Mouse (Mus musculus): Measurements from ENCODE around the gene Dbf4. TPM values are rescaled to one million over a fixed set of nuclear protein-coding genes. Genes with fewer than 3 reads are reported as not detected.

The Dbf4 gene
- polyA plus RNA-seq, 1 experiment from 2014 or later = 62.8 TPM

DNA sequence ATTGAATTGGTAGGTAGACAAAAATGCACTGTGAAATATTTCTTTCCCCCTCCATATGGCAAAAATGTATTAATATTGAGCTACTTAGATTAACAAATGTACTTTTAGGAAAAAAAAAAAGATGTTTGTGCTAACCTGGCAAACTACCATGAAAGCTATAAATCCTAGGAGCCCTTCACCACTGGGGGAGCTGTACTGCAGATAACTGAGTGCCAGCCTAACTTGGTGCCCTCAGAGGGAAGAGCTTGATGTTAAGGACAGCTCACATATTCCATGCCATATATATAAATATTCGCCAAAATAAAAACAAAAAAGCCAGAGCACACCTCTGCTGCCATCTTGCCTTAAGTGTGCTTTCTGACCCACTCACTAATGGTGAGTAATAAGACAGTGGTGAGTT lies 60.2 kb downstream of the Dbf4 start:
- Histone ChIP-seq H3K4me3 (replicated peaks) (no peak overlapping the region), H3K4me1 (replicated peaks) (peaks cover 8% of the 10 kb centered on the region), H3K4me2 (no peak overlapping the region), H3K36me3 (no peaks in the 10 kb centered on the region), H3K27ac (no peak overlapping the region), H3K9ac (replicated peaks) (no peak overlapping the region), H3K27me3 (peaks cover 9% of the 10 kb centered on the region; the same call in 1 of the 2 replicates), H3K9me3 (no peaks in the 10 kb centered on the region)
- 63% methylated on average over 1 of the region's 1 CpGs for WGBS
- ATAC-seq (ENCODE audit: insufficient number of reproducible peaks, insufficient read depth, low FRiP score, low TSS enrichment, low read depth) = no peak

DNA sequence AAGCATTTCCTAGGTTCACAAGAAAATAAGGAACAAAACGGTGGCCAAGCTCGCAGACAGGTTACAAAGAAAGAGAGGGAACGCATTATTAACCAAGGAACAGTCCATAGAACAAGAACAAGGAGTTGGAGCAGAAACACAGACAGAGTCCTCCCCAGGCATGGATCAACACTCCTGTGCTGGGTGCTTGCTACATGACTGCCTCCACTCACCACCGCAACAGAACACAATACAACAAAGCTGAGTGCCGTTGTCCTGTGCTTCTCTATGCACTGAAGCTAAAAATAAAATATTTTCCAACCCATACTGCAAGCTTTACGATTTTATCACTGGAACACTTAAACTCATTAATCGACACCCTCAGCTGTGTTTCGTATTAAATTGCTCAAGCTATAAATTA lies 64.8 kb downstream of the Dbf4 start:
- no peak overlapping the region for H3K9ac ChIP-seq (replicated peaks)
- H3K36me3 ChIP-seq = no peaks in the 10 kb centered on the region
- WGBS = 87% methylated on average over 8 of the region's 8 CpGs
- H3K9me3 ChIP-seq = no peaks in the 10 kb centered on the region
- no peaks in the 10 kb centered on the region for H3K27me3 ChIP-seq
- H3K4me1 ChIP-seq (replicated peaks) = no peaks in the 10 kb centered on the region
- H3K4me2 ChIP-seq = no peak overlapping the region
- H3K4me3 ChIP-seq (replicated peaks) = no peak overlapping the region
- H3K27ac ChIP-seq = no peak overlapping the region
- ATAC-seq (ENCODE audit: insufficient number of reproducible peaks, insufficient read depth, low FRiP score, low TSS enrichment, low read depth) = no peak

GRCm38 (mm10) chr5:8356885-8357651 lies 65.4 kb downstream of the Dbf4 start:
- 61% methylated on average over 13 of the region's 13 CpGs for WGBS
- no peak for ATAC-seq (ENCODE audit: insufficient number of reproducible peaks, insufficient read depth, low FRiP score, low TSS enrichment, low read depth)
- no peaks in the 10 kb centered on the region for H3K27me3 ChIP-seq
- H3K9ac ChIP-seq (replicated peaks) = no peak overlapping the region
- H3K4me1 ChIP-seq (replicated peaks) = no peaks in the 10 kb centered on the region
- no peaks in the 10 kb centered on the region for H3K36me3 ChIP-seq
- H3K27ac ChIP-seq = no peak overlapping the region
- no peak overlapping the region for H3K4me2 ChIP-seq
- H3K4me3 ChIP-seq (replicated peaks) = no peak overlapping the region
- no peaks in the 10 kb centered on the region for H3K9me3 ChIP-seq

DNA sequence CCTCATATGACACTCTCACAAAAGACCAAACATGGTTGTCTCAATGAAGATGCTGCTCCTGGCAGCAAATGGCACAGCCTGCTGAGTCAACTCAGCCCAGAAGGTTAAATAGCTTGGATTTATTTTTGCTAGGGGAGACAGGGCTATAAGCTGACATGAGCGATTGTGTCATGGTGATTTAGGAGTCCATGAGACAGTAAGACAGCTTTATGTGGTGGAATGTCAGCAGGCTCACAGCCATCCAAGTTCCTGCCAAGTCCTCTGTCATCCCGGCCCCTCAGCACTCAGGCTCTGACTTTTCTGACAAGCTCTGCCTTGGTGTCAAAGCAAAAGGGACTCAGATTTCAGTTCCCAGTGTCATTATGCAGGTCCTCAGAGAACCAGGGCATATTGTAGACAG lies 66.2 kb downstream of the Dbf4 start:
- Histone ChIP-seq H3K9ac (replicated peaks) (no peak overlapping the region), H3K4me2 (no peak overlapping the region), H3K9me3 (no peaks in the 10 kb centered on the region), H3K27me3 (no peaks in the 10 kb centered on the region), H3K27ac (no peak overlapping the region), H3K36me3 (no peaks in the 10 kb centered on the region), H3K4me3 (replicated peaks) (no peak overlapping the region), H3K4me1 (replicated peaks) (no peaks in the 10 kb centered on the region)
- no peak for ATAC-seq (ENCODE audit: insufficient number of reproducible peaks, insufficient read depth, low FRiP score, low TSS enrichment, low read depth)
- WGBS = 32% methylated on average over 2 of the region's 2 CpGs

DNA sequence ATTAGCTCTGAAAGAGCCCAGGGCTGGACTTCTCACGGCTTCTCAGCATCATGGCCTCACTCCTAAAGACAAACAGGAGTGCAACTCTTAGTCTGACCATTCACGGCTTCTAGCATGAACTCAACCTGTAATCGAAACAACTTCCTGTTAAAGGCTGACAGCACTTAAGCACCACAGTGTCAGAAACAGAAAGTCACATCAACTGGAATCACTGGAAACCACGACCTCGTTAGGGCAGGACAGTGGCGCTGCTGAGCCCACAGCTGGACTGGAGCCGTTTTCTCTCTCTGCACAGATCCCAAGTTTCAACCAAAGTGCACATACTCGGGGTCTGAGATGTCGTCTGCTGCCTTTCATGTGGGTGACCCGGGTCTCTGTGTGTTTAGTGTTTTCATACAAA lies 73.0 kb downstream of the Dbf4 start:
- Histone ChIP-seq H3K27me3 (no peaks in the 10 kb centered on the region), H3K9ac (replicated peaks) (no peak overlapping the region), H3K4me3 (replicated peaks) (no peak overlapping the region), H3K9me3 (no peaks in the 10 kb centered on the region), H3K36me3 (no peaks in the 10 kb centered on the region), H3K4me2 (no peak overlapping the region), H3K27ac (no peak overlapping the region), H3K4me1 (replicated peaks) (no peaks in the 10 kb centered on the region)
- ATAC-seq (ENCODE audit: insufficient number of reproducible peaks, insufficient read depth, low FRiP score, low TSS enrichment, low read depth) = no peak
- 48% methylated on average over 10 of the region's 10 CpGs for WGBS

Other genes with a start within 250 kb of the Dbf4 start
- 14.0 and 15.5 TPM in 2 replicates for gene Adam22, start 54.6 kb downstream of the Dbf4 start, polyA plus RNA-seq (2016; fragmentation: Nextera tagmentation; extraction: Ambion mirVana)
- gene Slc25a40, start 134 bp upstream of the Dbf4 start, polyA plus RNA-seq (2016; fragmentation: Nextera tagmentation; extraction: Ambion mirVana) = 13.0 and 13.3 TPM in 2 replicates
- 9.8 and 10.7 TPM in 2 replicates for gene Rundc3b, start 200.2 kb upstream of the Dbf4 start, polyA plus RNA-seq (2016; fragmentation: Nextera tagmentation; extraction: Ambion mirVana)
- gene Abcb1a, start 237.4 kb upstream of the Dbf4 start, polyA plus RNA-seq (2016; fragmentation: Nextera tagmentation; extraction: Ambion mirVana) = 0.49 and 0.52 TPM in 2 replicates